Mouse (Mus musculus) liver, embryonic 14.5 days (tissue): Measurements from ENCODE around the gene Acss2. TPM values are rescaled to one million over a fixed set of nuclear protein-coding genes. Genes with fewer than 3 reads are reported as not detected.

Source experiments
- ATAC-seq: fragments of 200-750 bp; cut with Nextera tagmentation; 2 replicates; pipeline ENCODE4 v1.8.0; 2017; ENCODE audit warnings: moderate number of reproducible peaks, mild to moderate bottlenecking, moderate library complexity; ENCODE audit not compliant: insufficient read depth
- DNase-seq, 3 experiments: peaks; one replicate each; pipeline ENCODE4 v3.0.0-alpha.2; 2012 to 2013; ENCODE audit warnings: low read depth in 3 of 3, low spot score in 3 of 3
- H3K27ac ChIP-seq: fragments of 300-500 bp; sonication (generic); 2 replicates; pipeline ENCODE4 v1.5.1; 2014; ENCODE audit warnings: moderate library complexity, mild to moderate bottlenecking, control low read depth, inconsistent platforms
- H3K27me3 ChIP-seq: fragments of 300-500 bp; sonication (generic); 2 replicates; pipeline ENCODE4 v1.6.1; 2014; ENCODE audit warnings: mild to moderate bottlenecking, low read length, moderate library complexity; ENCODE audit not compliant: control insufficient read depth, insufficient read depth
- H3K36me3 ChIP-seq: fragments of 300-500 bp; sonication (generic); replicated peaks from 2 replicates; pipeline ENCODE4 v1.6.1; 2014; ENCODE audit warnings: low read depth; ENCODE audit not compliant: control insufficient read depth, insufficient read depth
- H3K4me1 ChIP-seq, 2 experiments: fragments of 200-500 bp in 1 of 2; fragments of 300-500 bp in 1 of 2; sonication (generic) in 1 of 2; replicated peaks; 2 replicates each; pipeline ENCODE4 v1.6.1; 2012 to 2014; ENCODE audit warnings: antibody characterized with exemption in 1 of 2, inconsistent platforms in 1 of 2, low read length in 1 of 2; ENCODE audit not compliant: control insufficient read depth in 2 of 2, insufficient read depth in 2 of 2
- H3K4me2 ChIP-seq: fragments of 300-500 bp; sonication (generic); 2 replicates; pipeline ENCODE4 v1.6.1; 2014; ENCODE audit warnings: low read depth, mild to moderate bottlenecking, control low read depth, moderate library complexity
- H3K4me3 ChIP-seq, 2 experiments: fragments of 200-500 bp in 1 of 2; fragments of 300-500 bp in 1 of 2; sonication (generic) in 1 of 2; 2 replicates each; pipeline ENCODE4 v1.5.1; 2012 to 2014; ENCODE audit warnings: low read depth in 2 of 2, low read length in 2 of 2, mild to moderate bottlenecking in 2 of 2, control low read depth in 1 of 2, inconsistent platforms in 1 of 2, moderate library complexity in 1 of 2; ENCODE audit not compliant: insufficient read depth in 1 of 2
- H3K9ac ChIP-seq: fragments of 300-500 bp; sonication (generic); replicated peaks from 2 replicates; pipeline ENCODE4 v1.6.1; 2014; ENCODE audit warnings: mild to moderate bottlenecking, control low read depth, moderate library complexity
- H3K9me3 ChIP-seq: fragments of 300-500 bp; sonication (generic); 2 replicates; pipeline ENCODE4 v1.6.1; 2016; ENCODE audit warnings: low read length, mixed read lengths; ENCODE audit not compliant: control insufficient read depth
- CTCF ChIP-seq: IDR thresholded peaks from 2 replicates; pipeline ENCODE4 v1.5.1; 2016; ENCODE audit warnings: antibody characterized with exemption, low read depth, control low read depth
- EP300 ChIP-seq: IDR thresholded peaks from 2 replicates; pipeline ENCODE4 v1.6.1; 2016; ENCODE audit warnings: antibody characterized with exemption, low read depth
- WGBS: fragments of 180-500 bp; shearing (Covaris S2); extraction: QIAGEN DNeasy Blood & Tissue Kit; methylation state at CpG from one replicate; pipeline ENCODE4 v1.1.7; 2014; ENCODE audit not compliant: insufficient replicate concordance; 5-methylcytosine and 5-hydroxymethylcytosine counted together
- polyA plus RNA-seq, 2 experiments: library from polyadenylated mRNA; depleted of rRNA in 1 of 2; stranded (reverse) in 1 of 2; unstranded in 1 of 2; fragments of >200 nt; fragmentation: Nextera tagmentation in 1 of 2; extraction: Ambion mirVana in 1 of 2; gene quantifications; 2 replicates each; pipeline versions ENCODE4 v1.2.1 to v1.2.3; 2012 to 2014

Acss2 gene
- polyA plus RNA-seq, 2 experiments: 13.8 to 18.3 TPM

GRCm38 (mm10) chr2:155512479-155512878 is 5.3 kb upstream of the Acss2 start:
- Histone ChIP-seq H3K4me1 (peaks cover 5 to 7% of the 10 kb centered on the region in 2 experiments; a peak in 3 of 4 replicates), H3K27ac (no peak overlapping the region), H3K36me3 (no peaks in the 10 kb centered on the region), H3K4me3 (no peak overlapping the region), H3K4me2 (no peak overlapping the region), H3K9ac (no peak overlapping the region), H3K9me3 (no peaks in the 10 kb centered on the region), H3K27me3 (peaks cover 12% of the 10 kb centered on the region)
- ATAC-seq (no peak), DNase-seq (no peak)
- TF ChIP-seq EP300: no peak
- peak; percentile 86 for TF ChIP-seq CTCF
- WGBS: 49% methylated on average over 4 of the region's 4 CpGs

- Histone ChIP-seq H3K9me3 (no peaks in the 10 kb centered on the region), H3K4me3 (no peak overlapping the region), H3K27me3 (peaks cover 12% of the 10 kb centered on the region), H3K36me3 (no peaks in the 10 kb centered on the region), H3K4me2 (no peak overlapping the region), H3K4me1 (peaks cover 6 to 7% of the 10 kb centered on the region in 2 experiments), H3K27ac (no peak overlapping the region), H3K9ac (no peak overlapping the region)
- ATAC-seq (no peak), DNase-seq (no peak)
- 51% methylated on average over 5 of the region's 5 CpGs for WGBS
- TF ChIP-seq CTCF (no peak), EP300 (no peak)
These were observed 4.2 kb upstream of the Acss2 start for GRCm38 (mm10) chr2:155513543-155513942.

- Histone ChIP-seq H3K4me2 (peak overlapping the region; percentile 35), H3K9me3 (no peaks in the 10 kb centered on the region), H3K27ac (no peak overlapping the region), H3K4me3 (no peak overlapping the region), H3K27me3 (peaks cover 12% of the 10 kb centered on the region), H3K4me1 (peaks cover 10 to 12% of the 10 kb centered on the region in 2 experiments), H3K9ac (no peak overlapping the region), H3K36me3 (no peaks in the 10 kb centered on the region)
- WGBS: 4% methylated on average over 23 of the region's 23 CpGs
- no peak for DNase-seq
- no peak for ATAC-seq
- TF ChIP-seq CTCF (peak; percentile 42), EP300 (no peak)
These were observed 3.1 kb upstream of the Acss2 start for GRCm38 (mm10) chr2:155514666-155515065.

- peaks cover 12% of the 10 kb centered on the region for H3K27me3 ChIP-seq
- no peak overlapping the region for H3K27ac ChIP-seq
- H3K9ac ChIP-seq: no peak overlapping the region
- 3% methylated on average over 1 of the region's 1 CpGs for WGBS
- no peak overlapping the region for H3K4me3 ChIP-seq
- peak in 1 of 3 experiments; percentile 52 for DNase-seq
- no peaks in the 10 kb centered on the region for H3K36me3 ChIP-seq
- TF ChIP-seq EP300: no peak
- TF ChIP-seq CTCF: peak; percentile 97
- ATAC-seq: no peak
- no peaks in the 10 kb centered on the region for H3K9me3 ChIP-seq
- no peak overlapping the region for H3K4me2 ChIP-seq
- peaks cover 12% of the 10 kb centered on the region in 2 experiments for H3K4me1 ChIP-seq
These were observed 1.8 kb upstream of the Acss2 start for GRCm38 (mm10) chr2:155515941-155516340.

- peak overlapping the region; percentile 75 for H3K27ac ChIP-seq
- TF ChIP-seq CTCF: no peak
- TF ChIP-seq EP300: no peak
- H3K9ac ChIP-seq: peak overlapping the region; percentile 91
- peak overlapping the region; percentile 92 for H3K4me2 ChIP-seq
- peaks cover 12% of the 10 kb centered on the region in 2 experiments for H3K4me1 ChIP-seq
- H3K4me3 ChIP-seq: peak overlapping the region; percentile 77 to 92
- WGBS: 21% methylated on average over 18 of the region's 18 CpGs
- peaks cover 12% of the 10 kb centered on the region for H3K27me3 ChIP-seq
- no peak for ATAC-seq
- no peaks in the 10 kb centered on the region for H3K9me3 ChIP-seq
- H3K36me3 ChIP-seq: no peaks in the 10 kb centered on the region
- DNase-seq: no peak
These were observed 953 bp downstream of the Acss2 start for GRCm38 (mm10) chr2:155518531-155519270.
